In the genomic region with DNA sequence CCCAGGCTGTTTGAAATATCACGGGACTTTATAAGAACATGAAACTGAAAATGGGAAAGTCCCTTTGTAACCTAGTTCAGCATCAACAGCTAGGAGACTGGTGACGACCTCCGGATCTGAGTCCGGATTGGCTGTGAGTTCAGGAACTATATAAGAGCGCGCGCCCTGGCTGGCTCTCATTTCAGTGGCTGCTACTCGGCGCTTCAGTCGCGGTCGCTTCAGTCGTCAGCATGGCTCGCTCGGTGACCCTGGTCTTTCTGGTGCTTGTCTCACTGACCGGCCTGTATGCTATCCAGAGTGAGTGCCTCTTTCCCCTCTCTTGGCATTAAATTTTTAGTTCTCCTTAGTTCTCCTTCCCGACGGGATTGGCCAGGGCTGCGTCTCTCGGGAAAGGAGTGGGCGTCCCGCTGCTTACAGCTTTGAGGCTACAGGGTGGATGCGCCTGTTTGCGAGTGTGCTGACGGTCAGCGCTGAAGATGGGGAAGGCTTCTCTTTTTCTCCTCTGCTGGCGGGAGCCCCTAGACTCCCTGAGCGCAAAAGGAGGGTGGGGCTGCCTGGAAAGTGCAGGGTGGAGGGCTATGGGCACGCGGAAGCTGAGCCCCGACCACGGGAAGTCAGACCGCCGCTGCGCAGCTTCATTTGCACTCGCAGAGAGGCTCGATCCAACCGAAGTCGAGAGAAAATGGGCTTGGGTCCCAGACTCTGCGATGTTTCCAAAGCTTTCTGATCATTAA, we compare ENCODE assay signal across 8 mouse cellular contexts. TPM values are rescaled to one million over a fixed set of nuclear protein-coding genes. Genes with fewer than 3 reads are reported as not detected.
DNase-seq lines count a peak whose midpoint lies in the region; ATAC-seq lines count a peak whose summit lies in the region.

TSS of gene B2m (plus strand) at position 179 of the 734 bp plus-strand sequence.

- H3K27ac ChIP-seq in hindbrain, embryonic 15.5 days (replicated peaks) = peak within 1 kb of the TSS; percentile 55

- 0 out of 2 replicates have a peak, but pooled peaks cover 13% of the 10 kb centered on the region for H3K4me1 ChIP-seq in hindbrain, embryonic 15.5 days (replicated peaks)

- H3K4me2 ChIP-seq in hindbrain, embryonic 15.5 days = peak within 1 kb of the TSS; percentile 91

- peak within 1 kb of the TSS; percentile 57 for H3K4me3 ChIP-seq in hindbrain, embryonic 15.5 days

- H3K9ac ChIP-seq in hindbrain, embryonic 15.5 days = peak within 1 kb of the TSS; percentile 65

- H3K27me3 ChIP-seq in hindbrain, embryonic 15.5 days = no peaks in the 10 kb centered on the region

- peak; percentile 97 for DNase-seq in T-cell, adult 2 months (ENCODE audit: low spot score)
- DNase-seq in cerebellum, postnatal 36 days = peak; percentile 85 to 90
- peak; percentile 88 to 96 for DNase-seq in frontal cortex, postnatal 36 days (ENCODE audit: low spot score in 2 of 2)
- DNase-seq in left cerebral cortex, adult 11 months (ENCODE audit: low spot score) = peak; percentile 92
- DNase-seq in lung, postnatal 4 days = peak; percentile 94 to 97
- DNase-seq in retina, postnatal 7 days (ENCODE audit: low read depth, low spot score) = peak; percentile 81
- DNase-seq in urinary bladder, adult 2 months (ENCODE audit: low spot score) = peak; percentile 89

- ATAC-seq in hindbrain, embryonic 15.5 days (ENCODE audit: low FRiP score, low read depth) = peak; percentile 97

- H3K36me3 ChIP-seq in hindbrain, embryonic 15.5 days = no peaks in the 10 kb centered on the region

- no peaks in the 10 kb centered on the region for H3K9me3 ChIP-seq in hindbrain, embryonic 15.5 days

- WGBS in hindbrain, embryonic 15.5 days = under 1% methylated on average over 40 of the region's 40 CpGs

RNA-seq across cellular contexts. Expression of gene B2m, which starts in this region (rescaled TPM):
- 108 and 143 TPM in 2 replicates for polyA plus RNA-seq in hindbrain, embryonic 15.5 days (2015; fragmentation: Nextera tagmentation; extraction: Ambion mirVana)
- polyA plus RNA-seq in urinary bladder, adult 2 months (2012; rRNA removed) = 721 and 902 TPM in 2 replicates

Comparison
In these comparisons a context has a peak if more than half of its experiments do, and no peak if none do; other contexts are left out.
1. Peak in every context shown above with its lines: DNase-seq, ATAC-seq, H3K4me3 ChIP-seq and H3K27ac ChIP-seq.